Mouse (Mus musculus): ENCODE data around the gene Rimbp3. TPM values are rescaled to one million over a fixed set of nuclear protein-coding genes. Genes with fewer than 3 reads are reported as not detected.

Gene Rimbp3
- polyA plus RNA-seq, 1 experiment = not detected

- WGBS = 54% methylated on average over 4 of the region's 4 CpGs
- H3K4me3 ChIP-seq (ENCODE audit: insufficient read depth, low read depth, low read length) = no peak overlapping the region
- H3K4me1 ChIP-seq (ENCODE audit: control insufficient read depth, insufficient read depth, low read length) = no peaks in the 10 kb centered on the region
- no peak overlapping the region for H3K27ac ChIP-seq (ENCODE audit: insufficient read depth, low read depth, low read length)
- no peak for TF ChIP-seq POLR2A (IDR thresholded peaks at IDR 0.05; ENCODE audit: insufficient read depth, low read depth, low read length)
- no peak for TF ChIP-seq CTCF (IDR thresholded peaks at IDR 0.05; ENCODE audit: insufficient read depth, low read depth, low read length)
These were observed 39.3 kb downstream of the Rimbp3 start for GRCm38 (mm10) chr16:17247727-17248126.

GRCm38 (mm10) chr16:17249135-17249534 is 40.7 kb downstream of the Rimbp3 start:
- TF ChIP-seq CTCF (IDR thresholded peaks at IDR 0.05; ENCODE audit: insufficient read depth, low read depth, low read length) (no peak), POLR2A (IDR thresholded peaks at IDR 0.05; ENCODE audit: insufficient read depth, low read depth, low read length) (no peak)
- peaks cover 4% of the 10 kb centered on the region for H3K4me1 ChIP-seq (ENCODE audit: control insufficient read depth, insufficient read depth, low read length)

GRCm38 (mm10) chr16:17251539-17251938 is 43.1 kb downstream of the Rimbp3 start:
- TF ChIP-seq CTCF (IDR thresholded peaks at IDR 0.05; ENCODE audit: insufficient read depth, low read depth, low read length) = no peak
- no peak for TF ChIP-seq POLR2A (IDR thresholded peaks at IDR 0.05; ENCODE audit: insufficient read depth, low read depth, low read length)
- no peak overlapping the region for H3K27ac ChIP-seq (ENCODE audit: insufficient read depth, low read depth, low read length)
- 54% methylated on average over 3 of the region's 3 CpGs for WGBS
- no peak overlapping the region for H3K4me3 ChIP-seq (ENCODE audit: insufficient read depth, low read depth, low read length)
- H3K4me1 ChIP-seq (ENCODE audit: control insufficient read depth, insufficient read depth, low read length) = peaks cover 5% of the 10 kb centered on the region

More at GRCm38 (mm10) chr16:17249135-17249534, 40.7 kb downstream of the Rimbp3 start:
- 74% methylated on average over 6 of the region's 6 CpGs for WGBS
- Histone ChIP-seq H3K4me3 (ENCODE audit: insufficient read depth, low read depth, low read length) (no peak overlapping the region), H3K27ac (ENCODE audit: insufficient read depth, low read depth, low read length) (no peak overlapping the region)

GRCm38 (mm10) chr16:17252086-17252726 is 43.8 kb downstream of the Rimbp3 start:
- TF ChIP-seq CTCF (IDR thresholded peaks at IDR 0.05; ENCODE audit: insufficient read depth, low read depth, low read length) (no peak), POLR2A (IDR thresholded peaks at IDR 0.05; ENCODE audit: insufficient read depth, low read depth, low read length) (no peak)
- H3K27ac ChIP-seq (ENCODE audit: insufficient read depth, low read depth, low read length) = no peak overlapping the region
- peaks cover 5% of the 10 kb centered on the region for H3K4me1 ChIP-seq (ENCODE audit: control insufficient read depth, insufficient read depth, low read length)
- WGBS = 76% methylated on average over 3 of the region's 3 CpGs
- H3K4me3 ChIP-seq (ENCODE audit: insufficient read depth, low read depth, low read length) = no peak overlapping the region

GRCm38 (mm10) chr16:17252841-17253240 is 44.4 kb downstream of the Rimbp3 start:
- WGBS = 83% methylated on average over 7 of the region's 7 CpGs
- no peak for TF ChIP-seq CTCF (IDR thresholded peaks at IDR 0.05; ENCODE audit: insufficient read depth, low read depth, low read length)
- TF ChIP-seq POLR2A (IDR thresholded peaks at IDR 0.05; ENCODE audit: insufficient read depth, low read depth, low read length) = no peak
- Histone ChIP-seq H3K4me1 (ENCODE audit: control insufficient read depth, insufficient read depth, low read length) (peaks cover 5% of the 10 kb centered on the region), H3K27ac (ENCODE audit: insufficient read depth, low read depth, low read length) (no peak overlapping the region), H3K4me3 (ENCODE audit: insufficient read depth, low read depth, low read length) (no peak overlapping the region)

GRCm38 (mm10) chr16:17254005-17254597 is 45.7 kb downstream of the Rimbp3 start:
- H3K4me1 ChIP-seq (ENCODE audit: control insufficient read depth, insufficient read depth, low read length) = peaks cover 5% of the 10 kb centered on the region
- 44% methylated on average over 4 of the region's 4 CpGs for WGBS
- no peak for TF ChIP-seq POLR2A (IDR thresholded peaks at IDR 0.05; ENCODE audit: insufficient read depth, low read depth, low read length)
- no peak for TF ChIP-seq CTCF (IDR thresholded peaks at IDR 0.05; ENCODE audit: insufficient read depth, low read depth, low read length)

GRCm38 (mm10) chr16:17255270-17255669 is 46.9 kb downstream of the Rimbp3 start:
- Histone ChIP-seq H3K27ac (ENCODE audit: insufficient read depth, low read depth, low read length) (no peak overlapping the region), H3K4me3 (ENCODE audit: insufficient read depth, low read depth, low read length) (no peak overlapping the region), H3K4me1 (ENCODE audit: control insufficient read depth, insufficient read depth, low read length) (peaks cover 5% of the 10 kb centered on the region)
- TF ChIP-seq POLR2A (IDR thresholded peaks at IDR 0.05; ENCODE audit: insufficient read depth, low read depth, low read length) = no peak
- no peak for TF ChIP-seq CTCF (IDR thresholded peaks at IDR 0.05; ENCODE audit: insufficient read depth, low read depth, low read length)
- 58% methylated on average over 2 of the region's 2 CpGs for WGBS

More at GRCm38 (mm10) chr16:17254005-17254597, 45.7 kb downstream of the Rimbp3 start:
- H3K4me3 ChIP-seq (ENCODE audit: insufficient read depth, low read depth, low read length) = no peak overlapping the region
- H3K27ac ChIP-seq (ENCODE audit: insufficient read depth, low read depth, low read length) = no peak overlapping the region

- Histone ChIP-seq H3K4me1 (ENCODE audit: control insufficient read depth, insufficient read depth, low read length) (peaks cover 5% of the 10 kb centered on the region), H3K27ac (ENCODE audit: insufficient read depth, low read depth, low read length) (no peak overlapping the region), H3K4me3 (ENCODE audit: insufficient read depth, low read depth, low read length) (no peak overlapping the region)
- WGBS = 52% methylated on average over 9 of the region's 9 CpGs
- no peak for TF ChIP-seq CTCF (IDR thresholded peaks at IDR 0.05; ENCODE audit: insufficient read depth, low read depth, low read length)
- 0 out of 2 replicates have a peak, but pooled peaks have one; percentile 8 for TF ChIP-seq POLR2A (IDR thresholded peaks at IDR 0.05; ENCODE audit: insufficient read depth, low read depth, low read length)
These were observed 49.0 kb downstream of the Rimbp3 start for GRCm38 (mm10) chr16:17257359-17257821.

GRCm38 (mm10) chr16:17258917-17259316 is 50.5 kb downstream of the Rimbp3 start:
- no peak overlapping the region for H3K27ac ChIP-seq (ENCODE audit: insufficient read depth, low read depth, low read length)
- 95% methylated on average over 12 of the region's 12 CpGs for WGBS
- TF ChIP-seq CTCF (IDR thresholded peaks at IDR 0.05; ENCODE audit: insufficient read depth, low read depth, low read length) (no peak), POLR2A (IDR thresholded peaks at IDR 0.05; ENCODE audit: insufficient read depth, low read depth, low read length) (no peak)
- no peak overlapping the region for H3K4me3 ChIP-seq (ENCODE audit: insufficient read depth, low read depth, low read length)
- peaks cover 3% of the 10 kb centered on the region for H3K4me1 ChIP-seq (ENCODE audit: control insufficient read depth, insufficient read depth, low read length)
